Mouse (Mus musculus): ENCODE data around the gene Upf1. TPM values are rescaled to one million over a fixed set of nuclear protein-coding genes. Genes with fewer than 3 reads are reported as not detected.

Upf1 gene
- polyA plus RNA-seq, 1 experiment from 2014 or later = 21.9 TPM

DNA sequence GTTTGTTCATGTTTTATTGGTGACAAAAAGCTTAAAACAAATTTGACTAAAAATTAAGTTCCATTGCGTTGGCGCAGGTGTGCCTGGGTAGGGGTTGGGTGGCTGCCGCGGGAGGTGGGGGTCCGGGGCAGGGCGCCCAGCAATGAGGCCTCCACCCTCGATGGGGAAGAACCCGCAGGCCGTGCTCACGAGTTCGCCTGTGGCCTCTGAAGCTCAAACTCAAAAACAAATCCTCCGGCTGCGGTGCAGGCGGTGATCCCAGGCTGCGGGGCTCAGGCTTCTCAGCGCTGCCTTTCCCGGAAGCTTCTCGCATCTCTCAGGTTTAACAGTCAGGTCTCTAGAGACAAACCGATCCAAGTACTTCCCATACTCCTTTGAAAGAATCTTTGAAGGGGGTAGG is 21.6 kb downstream of the Upf1 start:
- Histone ChIP-seq H3K36me3 (replicated peaks) (peaks cover 74% of the 10 kb centered on the region), H3K27ac (replicated peaks) (peak overlapping the region; percentile 79; the same call in 1 of the 2 replicates), H3K27me3 (replicated peaks; ENCODE audit: low read depth, poor library complexity, severe bottlenecking) (peaks cover 28% of the 10 kb centered on the region), H3K4me1 (peaks cover 34% of the 10 kb centered on the region), H3K9me3 (0 out of 2 replicates have a peak, but pooled peaks cover 5% of the 10 kb centered on the region), H3K4me3 (no peak overlapping the region)
- 62% methylated on average over 19 of the region's 19 CpGs for WGBS
- DNase-seq (ENCODE audit: low spot score) = peak; percentile 45

DNA sequence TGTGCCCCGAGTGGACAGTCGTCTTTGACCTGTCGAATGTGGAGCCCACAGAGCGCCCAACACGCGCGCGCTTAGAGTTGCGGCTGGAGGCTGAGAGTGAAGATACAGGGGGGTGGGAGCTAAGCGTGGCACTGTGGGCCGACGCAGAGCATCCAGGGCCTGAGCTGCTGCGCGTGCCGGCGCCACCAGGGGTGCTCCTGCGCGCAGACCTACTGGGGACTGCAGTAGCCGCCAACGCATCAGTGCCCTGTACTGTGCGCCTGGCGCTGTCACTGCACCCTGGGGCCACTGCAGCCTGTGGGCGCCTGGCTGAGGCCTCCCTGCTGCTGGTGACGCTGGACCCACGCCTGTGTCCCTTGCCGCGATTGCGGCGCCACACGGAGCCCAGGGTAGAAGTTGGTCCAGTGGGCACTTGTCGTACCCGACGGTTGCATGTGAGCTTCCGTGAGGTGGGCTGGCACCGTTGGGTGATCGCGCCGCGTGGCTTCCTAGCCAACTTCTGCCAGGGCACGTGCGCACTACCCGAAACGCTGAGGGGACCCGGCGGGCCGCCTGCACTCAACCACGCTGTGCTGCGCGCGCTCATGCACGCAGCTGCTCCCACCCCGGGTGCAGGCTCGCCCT is 22.2 kb downstream of the Upf1 start:
- H3K36me3 ChIP-seq (replicated peaks) = peaks cover 68% of the 10 kb centered on the region
- peaks cover 28% of the 10 kb centered on the region for H3K27me3 ChIP-seq (replicated peaks; ENCODE audit: low read depth, poor library complexity, severe bottlenecking)
- 0 out of 2 replicates have a peak, but pooled peaks cover 5% of the 10 kb centered on the region for H3K9me3 ChIP-seq
- 27% methylated on average over 53 of the region's 53 CpGs for WGBS
- H3K4me1 ChIP-seq = peaks cover 34% of the 10 kb centered on the region
- H3K4me3 ChIP-seq = peak overlapping the region; percentile 47
- peak overlapping the region; percentile 79 for H3K27ac ChIP-seq (replicated peaks)
- peak; percentile 86 for DNase-seq (ENCODE audit: low spot score)

DNA sequence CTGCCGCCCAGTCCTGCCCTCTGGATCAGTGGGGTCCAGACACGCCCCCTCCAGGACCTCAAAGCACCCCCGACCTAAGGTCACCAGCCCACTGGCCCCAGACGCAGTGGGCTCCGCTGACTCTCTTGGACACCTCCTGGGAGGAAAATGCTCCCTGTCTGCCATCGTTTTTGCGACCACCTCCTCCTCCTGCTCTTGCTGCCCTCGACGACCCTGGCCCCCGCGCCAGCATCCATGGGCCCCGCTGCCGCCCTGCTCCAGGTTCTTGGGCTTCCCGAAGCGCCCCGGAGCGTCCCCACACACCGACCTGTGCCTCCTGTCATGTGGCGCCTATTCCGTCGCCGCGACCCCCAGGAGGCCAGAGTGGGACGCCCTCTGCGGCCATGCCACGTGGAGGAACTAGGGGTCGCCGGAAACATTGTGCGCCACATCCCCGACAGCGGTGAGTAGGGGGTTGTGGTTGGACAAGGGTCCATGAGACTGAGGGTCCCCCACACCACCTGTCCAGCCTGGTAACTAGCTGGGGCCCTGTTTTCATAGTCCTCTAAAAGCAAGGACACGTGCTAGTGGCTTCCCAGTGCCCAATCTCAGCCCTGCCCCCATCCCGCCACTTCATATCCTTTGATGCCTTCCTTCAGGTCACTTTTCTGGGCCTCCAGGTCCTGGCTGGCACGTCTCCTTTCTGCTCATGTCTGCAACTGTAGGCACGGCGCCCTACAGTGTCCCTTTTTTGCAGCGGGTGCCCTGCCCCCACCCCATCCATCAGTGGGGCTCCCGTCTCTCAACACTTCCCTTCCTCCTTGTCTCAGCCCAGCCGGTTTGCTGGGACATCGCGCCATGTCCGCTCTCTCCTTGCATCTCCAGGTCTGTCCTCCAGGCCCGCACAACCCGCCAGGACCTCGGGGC is 23.0 kb downstream of the Upf1 start:
- Histone ChIP-seq H3K27ac (replicated peaks) (peak overlapping the region; percentile 79), H3K36me3 (replicated peaks) (peaks cover 60% of the 10 kb centered on the region)

DNA sequence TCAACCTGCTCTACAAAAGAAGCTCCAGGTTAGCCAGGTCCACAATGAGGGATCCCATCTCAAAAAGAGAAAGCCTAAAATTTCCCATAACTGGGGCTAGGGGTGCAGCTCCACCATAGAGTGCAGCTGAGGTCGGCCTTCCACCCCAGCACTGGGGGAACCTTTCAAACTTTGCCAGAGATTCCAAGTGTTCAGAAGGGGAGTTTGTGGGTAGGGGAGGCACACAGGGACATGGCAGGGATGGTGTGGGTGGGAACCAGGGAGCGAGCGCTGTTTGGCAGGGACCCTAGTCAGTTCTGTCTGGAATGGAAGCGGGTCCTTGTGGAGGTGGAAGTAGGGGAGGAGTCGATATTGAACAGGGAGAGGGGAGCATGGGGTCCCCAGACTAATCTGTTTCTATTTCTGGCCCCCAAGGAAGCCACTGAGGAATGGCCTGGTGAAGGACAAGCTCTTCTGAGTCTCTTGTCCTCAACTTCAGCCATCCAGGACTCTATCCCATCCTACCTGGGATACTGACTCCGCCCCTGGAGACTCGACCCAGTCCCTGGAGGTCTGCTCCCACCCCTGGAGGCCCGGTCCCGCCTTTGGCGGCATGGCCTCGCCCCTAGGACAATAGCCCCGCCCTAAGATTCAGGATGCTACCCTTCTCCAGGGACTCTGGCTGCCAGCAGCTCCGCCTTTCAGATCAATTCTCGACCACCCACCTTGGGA is 23.8 kb downstream of the Upf1 start, which contains the start of gene Gdf1:
Gene Gdf1 (plus strand): TSS at position 694 of the 711 bp plus-strand sequence.
- peak; percentile 60 for DNase-seq (ENCODE audit: low spot score)
- H3K36me3 ChIP-seq (replicated peaks) = peaks cover 52% of the 10 kb centered on the region
- 0 out of 2 replicates have a peak, but pooled peaks cover 5% of the 10 kb centered on the region for H3K9me3 ChIP-seq
- H3K27ac ChIP-seq (replicated peaks) = peak within 1 kb of the TSS; percentile 79
- peak within 1 kb of the TSS; percentile 47 for H3K4me3 ChIP-seq
- 25% methylated on average over 14 of the region's 14 CpGs for WGBS
- H3K4me1 ChIP-seq = peaks cover 34% of the 10 kb centered on the region
- peaks cover 28% of the 10 kb centered on the region for H3K27me3 ChIP-seq (replicated peaks; ENCODE audit: low read depth, poor library complexity, severe bottlenecking)

More for the DNA sequence above, 23.0 kb downstream of the Upf1 start:
- Histone ChIP-seq H3K4me3 (peak overlapping the region; percentile 47), H3K4me1 (peaks cover 34% of the 10 kb centered on the region), H3K27me3 (replicated peaks; ENCODE audit: low read depth, poor library complexity, severe bottlenecking) (peaks cover 28% of the 10 kb centered on the region), H3K9me3 (0 out of 2 replicates have a peak, but pooled peaks cover 5% of the 10 kb centered on the region)
- 4% methylated on average over 45 of the region's 45 CpGs for WGBS
- no peak for DNase-seq (ENCODE audit: low spot score)

DNA sequence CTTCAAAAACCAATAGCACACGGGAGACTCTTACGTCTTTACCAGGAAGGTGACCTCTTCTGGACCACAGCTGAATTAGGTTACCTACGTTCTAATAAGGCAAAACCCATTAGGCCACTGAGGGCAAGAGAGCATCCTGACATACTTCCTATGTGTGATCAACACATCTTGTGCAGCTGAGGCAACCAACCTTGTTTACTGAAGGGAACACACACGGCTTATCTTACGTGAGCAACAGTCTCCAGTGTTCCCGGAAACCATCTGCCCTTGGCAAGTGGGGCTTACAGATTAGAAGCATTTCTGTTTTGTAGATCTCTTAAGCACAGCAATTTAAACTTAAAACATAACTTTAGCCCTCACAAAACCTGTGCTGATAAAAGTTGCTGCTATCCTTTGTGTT is 25.6 kb downstream of the Upf1 start:
- no peak for DNase-seq (ENCODE audit: low spot score)
- Histone ChIP-seq H3K27ac (replicated peaks) (no peak overlapping the region), H3K36me3 (replicated peaks) (peaks cover 34% of the 10 kb centered on the region), H3K4me1 (peaks cover 36% of the 10 kb centered on the region), H3K27me3 (replicated peaks; ENCODE audit: low read depth, poor library complexity, severe bottlenecking) (peaks cover 28% of the 10 kb centered on the region), H3K9me3 (0 out of 2 replicates have a peak, but pooled peaks cover 5% of the 10 kb centered on the region), H3K4me3 (no peak overlapping the region)
- 92% methylated on average over 6 of the region's 6 CpGs for WGBS

DNA sequence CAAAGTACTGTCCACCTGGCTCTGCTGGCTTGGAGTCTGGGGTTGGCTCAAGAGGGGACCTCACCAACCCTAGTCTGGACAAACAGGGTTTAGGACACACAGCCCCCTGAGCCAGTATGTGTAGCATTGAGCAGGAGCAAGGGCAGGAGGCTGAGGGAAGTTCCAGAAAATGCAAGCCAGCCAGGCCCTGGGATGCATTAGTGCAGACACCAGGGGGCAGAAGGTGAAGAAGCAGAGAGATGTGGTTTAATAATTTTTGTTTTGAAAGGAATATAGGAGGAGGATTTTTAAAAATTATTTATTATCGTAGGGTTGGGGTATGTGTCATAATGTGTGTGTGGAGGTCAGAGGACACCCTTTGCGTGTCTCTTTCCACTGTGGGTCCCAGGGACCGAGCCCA is 29.4 kb downstream of the Upf1 start:
- no peak for DNase-seq (ENCODE audit: low spot score)
- H3K9me3 ChIP-seq = 0 out of 2 replicates have a peak, but pooled peaks cover 5% of the 10 kb centered on the region
- peaks cover 3% of the 10 kb centered on the region; the same call in 1 of the 2 replicates for H3K4me1 ChIP-seq
- no peak overlapping the region for H3K27ac ChIP-seq (replicated peaks)
- H3K36me3 ChIP-seq (replicated peaks) = peaks cover 12% of the 10 kb centered on the region; the same call in 1 of the 2 replicates
- H3K27me3 ChIP-seq (replicated peaks; ENCODE audit: low read depth, poor library complexity, severe bottlenecking) = no peaks in the 10 kb centered on the region
- no peak overlapping the region for H3K4me3 ChIP-seq
- WGBS = 91% methylated on average over 3 of the region's 3 CpGs

DNA sequence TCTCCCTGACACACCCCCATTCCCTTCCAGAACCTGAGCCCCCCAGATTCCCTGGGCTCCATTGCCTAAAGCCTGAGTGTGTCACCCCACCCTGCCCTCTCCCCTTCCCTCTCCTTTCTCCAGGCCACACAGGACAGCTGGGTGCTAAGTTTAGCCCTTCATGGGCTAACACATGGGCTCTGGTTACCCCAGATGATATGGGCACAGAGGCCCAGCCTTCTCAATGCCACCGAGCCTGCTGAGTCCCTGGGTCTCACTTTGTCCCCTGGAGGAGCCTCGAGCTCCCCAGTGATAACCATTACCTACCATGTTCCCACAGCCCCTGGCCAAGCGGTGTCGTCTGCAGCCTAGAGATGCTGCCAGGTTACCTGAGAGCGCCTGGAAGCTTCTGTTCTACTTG is 35.2 kb downstream of the Upf1 start:
- no peak for DNase-seq (ENCODE audit: low spot score)
- Histone ChIP-seq H3K27ac (replicated peaks) (peak overlapping the region; percentile 81), H3K9me3 (no peaks in the 10 kb centered on the region), H3K36me3 (replicated peaks) (peaks cover 10% of the 10 kb centered on the region), H3K27me3 (replicated peaks; ENCODE audit: low read depth, poor library complexity, severe bottlenecking) (peaks cover 18% of the 10 kb centered on the region; the same call in 1 of the 2 replicates), H3K4me1 (peaks cover 33% of the 10 kb centered on the region), H3K4me3 (peak overlapping the region; percentile 70; the same call in 1 of the 2 replicates)
- 85% methylated on average over 5 of the region's 5 CpGs for WGBS

DNA sequence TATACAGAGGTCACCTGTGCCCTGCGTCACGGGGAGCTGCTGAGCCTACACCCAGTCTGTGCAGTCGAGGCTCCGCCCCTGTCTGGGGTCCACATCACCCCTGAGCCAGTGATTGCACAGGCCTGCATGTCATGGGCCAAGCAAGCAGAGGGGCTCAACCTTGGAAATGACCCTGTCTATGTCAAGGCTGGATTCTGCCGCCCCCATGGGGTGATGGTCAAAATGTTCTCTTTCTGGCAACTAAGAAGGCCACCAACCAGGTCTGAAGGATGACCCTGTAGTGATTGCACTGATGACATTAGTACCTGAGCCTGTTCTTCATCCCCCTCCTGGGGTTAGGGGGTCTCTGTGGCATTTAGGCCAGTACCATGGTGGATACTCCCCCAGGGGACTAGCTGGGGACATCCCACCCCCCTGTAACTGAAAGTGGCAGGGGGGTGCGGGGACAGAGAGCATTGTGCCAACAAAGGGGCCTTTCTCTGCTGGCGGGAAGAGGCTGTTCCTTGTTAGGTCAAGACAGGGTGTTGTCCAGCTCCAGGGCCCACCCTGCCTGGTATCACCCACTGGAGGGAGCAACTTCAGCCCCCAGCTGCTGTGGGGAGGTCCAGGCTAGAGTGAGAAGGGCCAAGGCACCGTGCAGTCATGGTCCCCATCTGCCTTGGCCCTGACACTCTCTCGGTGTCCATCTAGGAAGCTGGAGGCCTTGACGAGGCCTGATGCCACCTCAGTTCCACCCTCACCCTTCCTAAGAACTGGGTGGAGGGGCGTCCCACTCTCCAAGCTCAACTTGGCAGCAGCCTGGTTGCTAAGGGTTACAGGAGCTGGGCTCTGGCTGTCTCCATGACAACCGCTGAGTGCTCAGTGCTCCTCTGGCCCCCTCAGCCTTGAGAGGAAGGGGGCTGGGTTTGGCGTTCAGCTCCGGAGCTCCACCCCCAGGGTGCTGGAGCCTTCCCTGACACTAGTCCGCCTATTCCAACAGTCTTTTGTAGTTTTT is 36.3 kb downstream of the Upf1 start:
- 11% methylated on average over 15 of the region's 15 CpGs for WGBS
- peak overlapping the region; percentile 81 for H3K27ac ChIP-seq (replicated peaks)
- H3K4me3 ChIP-seq = peak overlapping the region; percentile 70
- peaks cover 33% of the 10 kb centered on the region for H3K4me1 ChIP-seq
- H3K9me3 ChIP-seq = no peaks in the 10 kb centered on the region
- peaks cover 18% of the 10 kb centered on the region; the same call in 1 of the 2 replicates for H3K27me3 ChIP-seq (replicated peaks; ENCODE audit: low read depth, poor library complexity, severe bottlenecking)
- peak; percentile 88 for DNase-seq (ENCODE audit: low spot score)
- H3K36me3 ChIP-seq (replicated peaks) = peaks cover 20% of the 10 kb centered on the region

DNA sequence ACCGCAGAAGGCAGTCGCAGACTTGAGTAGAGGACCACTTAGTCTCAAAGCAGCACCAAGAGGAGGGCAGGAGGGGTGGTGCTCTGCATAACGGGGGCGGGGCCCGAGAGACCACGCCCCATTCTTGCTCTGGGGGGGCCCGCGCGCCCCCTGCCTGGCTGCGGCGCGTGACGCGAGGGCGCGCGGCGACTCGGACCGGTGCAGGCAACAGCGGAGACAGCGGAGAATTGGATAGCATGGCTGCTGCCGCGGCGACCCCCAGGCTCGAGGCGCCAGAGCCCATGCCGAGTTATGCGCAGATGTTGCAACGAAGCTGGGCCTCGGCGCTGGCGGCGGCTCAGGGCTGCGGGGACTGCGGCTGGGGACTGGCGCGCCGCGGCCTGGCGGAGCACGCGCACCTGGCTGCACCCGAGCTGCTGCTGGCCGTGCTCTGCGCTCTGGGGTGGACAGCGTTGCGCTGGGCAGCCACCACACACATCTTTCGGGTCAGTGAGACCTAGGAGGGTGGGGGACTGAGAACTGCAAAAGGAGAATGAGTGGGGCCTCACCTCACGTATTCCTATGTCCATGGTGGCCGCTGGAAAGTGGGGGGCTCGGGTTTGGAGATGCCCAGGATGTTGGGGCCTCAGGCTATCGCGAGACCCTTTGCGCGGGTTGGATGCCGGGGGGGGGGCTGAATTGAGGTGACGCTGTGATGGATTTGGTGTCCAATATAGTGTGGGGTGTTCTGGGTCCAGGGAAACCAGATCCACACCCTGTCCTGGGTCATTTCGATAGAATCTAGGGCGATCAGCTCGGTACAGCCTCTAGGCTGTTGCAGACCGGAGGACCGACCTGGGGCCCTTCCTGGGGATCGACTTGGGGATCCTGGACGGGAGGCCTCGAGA is 37.2 kb downstream of the Upf1 start, which contains the start of gene Cers1:
Gene Cers1 (plus strand): TSS at position 152 of the 887 bp plus-strand sequence.
- Histone ChIP-seq H3K27ac (replicated peaks) (peak within 1 kb of the TSS; percentile 81), H3K9me3 (no peaks in the 10 kb centered on the region), H3K27me3 (replicated peaks; ENCODE audit: low read depth, poor library complexity, severe bottlenecking) (peaks cover 18% of the 10 kb centered on the region; the same call in 1 of the 2 replicates), H3K4me1 (peaks cover 33% of the 10 kb centered on the region), H3K36me3 (replicated peaks) (peaks cover 30% of the 10 kb centered on the region), H3K4me3 (peak within 1 kb of the TSS; percentile 70)
- DNase-seq (ENCODE audit: low spot score) = peak; percentile 87
- 2% methylated on average over 66 of the region's 66 CpGs for whole genome bisulfite sequencing

DNA sequence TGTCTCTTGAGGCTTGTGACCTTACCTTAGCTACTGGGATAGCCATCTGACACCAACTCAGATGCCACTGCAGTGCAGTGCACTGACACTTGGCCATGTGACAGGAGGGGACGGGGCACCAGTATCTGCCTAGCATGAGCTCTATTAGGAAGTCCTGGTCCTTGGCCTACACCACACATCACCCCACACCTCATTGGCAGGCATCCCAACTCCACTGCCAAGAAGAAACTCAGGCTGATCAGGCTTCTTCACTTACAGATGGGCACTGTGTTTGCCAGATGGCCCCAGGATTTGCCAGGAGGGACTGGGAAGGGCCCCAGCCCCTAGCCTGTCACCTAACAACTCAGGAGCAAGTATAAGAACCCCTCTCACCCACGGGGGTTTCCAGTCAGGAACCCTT is 39.7 kb downstream of the Upf1 start:
- peaks cover 33% of the 10 kb centered on the region for H3K4me1 ChIP-seq
- H3K36me3 ChIP-seq (replicated peaks) = peaks cover 55% of the 10 kb centered on the region
- peaks cover 18% of the 10 kb centered on the region; the same call in 1 of the 2 replicates for H3K27me3 ChIP-seq (replicated peaks; ENCODE audit: low read depth, poor library complexity, severe bottlenecking)
- no peak overlapping the region for H3K4me3 ChIP-seq
- 90% methylated on average over 2 of the region's 2 CpGs for WGBS
- no peaks in the 10 kb centered on the region for H3K9me3 ChIP-seq
- DNase-seq (ENCODE audit: low spot score) = no peak
- H3K27ac ChIP-seq (replicated peaks) = no peak overlapping the region
